Mouse (Mus musculus) urinary bladder, postnatal 14 days (tissue): ENCODE results near the gene Tubb3.
A peak's percentile ranks its signal among the peaks of the same experiment; 100 is the strongest.
"Not testable (repeated sequence)": the region's sequence is repeated elsewhere in the genome, so short reads cannot be mapped to it uniquely, and the experiment has no call there.

Experiments used
- DNase-seq: peaks from one replicate; pipeline ENCODE4 v3.0.0; 2021; ENCODE audit warnings: low spot score

Tubb3 gene

GRCm38 (mm10) chr8:123431616-123432365, 20.6 kb downstream of the Tubb3 start:
- DNase-seq, result no peak

- DNase-seq, result no peak
Observed at GRCm38 (mm10) chr8:123432381-123432780, 21.2 kb downstream of the Tubb3 start.

DNA sequence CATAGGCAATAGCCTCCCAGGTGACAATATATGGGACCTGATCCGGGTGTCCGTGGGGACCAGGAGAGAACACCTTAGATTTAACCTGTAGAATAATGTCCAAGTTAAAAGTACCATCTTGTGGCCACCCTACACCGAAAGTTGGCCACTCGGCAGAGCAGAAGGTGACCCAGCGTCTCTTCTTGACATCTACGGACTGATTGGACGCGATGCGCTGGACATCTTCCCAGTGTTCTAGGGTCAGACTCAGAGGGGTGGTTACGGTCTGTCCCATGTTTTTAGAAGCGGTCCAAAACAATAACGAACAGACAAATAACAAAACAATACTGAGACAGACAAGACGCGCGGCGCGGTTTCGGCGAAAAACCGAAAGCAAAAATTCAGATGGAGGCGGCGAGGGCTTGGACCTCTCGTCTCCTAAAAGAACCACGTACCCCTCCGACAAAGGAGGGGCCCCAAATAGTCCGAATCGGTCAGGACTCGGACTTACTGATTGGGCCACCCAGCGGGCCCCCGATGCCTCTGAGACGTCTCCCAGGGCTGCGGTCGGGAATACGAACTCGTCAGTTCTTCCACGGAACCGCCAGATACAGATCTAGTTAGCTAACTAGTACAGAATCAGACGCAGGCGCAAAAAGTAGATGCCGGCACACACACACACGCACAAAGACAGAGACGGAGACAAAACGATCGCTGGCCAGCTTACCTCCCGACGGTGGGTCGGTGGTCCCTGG, 22.2 kb downstream of the Tubb3 start:
- DNase-seq, result not testable (repeated sequence)

- DNase-seq, result no peak
Observed at GRCm38 (mm10) chr8:123441788-123442187, 30.6 kb downstream of the Tubb3 start.

- no peak for DNase-seq
Observed at GRCm38 (mm10) chr8:123442351-123442750, 31.1 kb downstream of the Tubb3 start.

DNA sequence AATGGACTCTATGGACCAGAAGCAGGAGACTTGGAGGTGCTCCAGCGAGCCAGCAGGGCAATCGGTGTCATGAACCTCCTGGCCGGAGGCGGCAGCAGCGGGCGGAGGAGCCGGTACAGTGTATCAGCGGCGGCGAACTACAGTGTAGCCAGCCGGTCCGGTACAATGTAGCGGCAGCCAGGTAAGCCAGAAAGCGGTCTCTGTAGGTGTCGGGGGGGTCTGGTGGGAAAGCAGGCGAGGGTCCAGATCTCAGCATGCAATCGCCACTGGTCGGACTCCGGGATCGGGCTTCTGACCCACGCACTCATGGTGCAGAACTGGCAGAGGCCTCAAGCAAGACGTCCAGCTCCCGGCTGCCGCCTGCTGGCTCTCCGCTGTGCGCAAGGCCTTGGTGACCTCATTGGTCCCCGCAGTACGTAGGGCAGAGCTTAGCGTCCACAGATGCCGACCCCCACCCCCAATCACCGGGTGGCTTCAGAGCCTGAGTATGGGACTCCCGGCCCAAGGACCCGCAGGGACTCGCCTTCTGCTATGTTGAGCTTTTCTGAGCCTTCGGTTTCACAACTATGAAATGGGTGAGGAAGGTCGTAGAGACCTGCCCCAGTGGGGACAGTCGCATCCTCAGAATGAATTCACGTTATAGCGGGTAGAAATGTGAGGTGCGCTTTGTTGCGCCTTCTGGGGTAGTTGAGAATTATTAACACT, 31.8 kb downstream of the Tubb3 start:
- peak; percentile 95 for DNase-seq

DNA sequence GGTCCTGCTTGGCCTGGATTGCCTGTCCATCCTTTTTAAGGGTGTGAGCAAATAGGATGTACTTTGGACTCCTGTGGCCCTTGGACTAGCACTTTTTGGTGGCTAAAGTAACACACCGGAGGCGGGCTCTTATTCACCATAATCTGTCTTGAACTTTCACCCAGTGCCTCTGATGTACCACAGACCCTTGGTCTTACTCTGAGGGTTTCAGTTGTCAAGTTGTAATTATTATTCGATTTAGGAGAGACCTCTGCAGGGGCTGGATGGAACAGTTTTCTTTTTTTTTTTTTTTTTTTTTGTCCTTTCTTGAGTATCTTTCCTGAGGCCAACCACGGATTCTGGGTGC, 32.3 kb downstream of the Tubb3 start:
- DNase-seq, result no peak

DNA sequence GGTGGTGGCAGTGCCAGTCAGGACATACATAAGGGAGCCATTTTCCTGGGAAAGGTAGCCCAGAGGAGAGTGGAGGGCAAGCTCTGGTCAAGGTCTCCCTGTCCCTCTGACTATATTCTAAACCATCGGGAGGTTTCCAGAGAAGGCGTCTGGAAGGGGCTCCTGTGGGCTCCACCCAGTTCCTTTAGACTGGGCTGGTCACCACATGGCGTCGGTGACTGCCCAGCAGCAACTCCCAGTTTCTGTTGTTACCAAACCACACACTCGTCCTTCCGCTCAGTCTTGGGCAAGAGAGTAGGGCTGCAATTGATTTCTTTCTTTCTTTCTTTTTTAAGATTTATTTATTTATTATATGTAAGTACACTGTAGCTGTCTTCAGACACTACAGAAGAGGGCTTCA, 32.9 kb downstream of the Tubb3 start:
- DNase-seq, result no peak

DNA sequence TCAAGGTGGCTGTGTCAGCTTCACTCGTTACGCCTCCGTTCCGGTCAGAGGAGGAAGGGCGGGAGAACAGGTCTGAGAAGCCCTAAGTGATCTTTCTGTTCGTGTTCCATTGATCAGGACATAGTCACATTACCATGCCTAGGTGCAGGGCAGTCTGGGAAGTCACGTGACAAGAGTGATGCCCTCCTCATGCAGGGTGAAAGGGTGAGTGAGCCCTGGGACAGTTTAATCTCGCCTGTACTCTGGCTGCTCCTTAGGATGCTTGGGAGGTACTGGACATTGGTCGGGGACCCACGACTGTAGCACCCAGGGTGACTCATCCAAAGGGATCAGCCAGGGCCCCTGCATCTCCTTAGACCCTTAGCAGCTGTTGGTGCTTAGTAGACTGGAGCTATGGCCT, 34.8 kb downstream of the Tubb3 start:
- DNase-seq, result no peak

GRCm38 (mm10) chr8:123446799-123447198, 35.6 kb downstream of the Tubb3 start:
- no peak for DNase-seq

- DNase-seq, result no peak
Observed at GRCm38 (mm10) chr8:123450783-123451182, 39.6 kb downstream of the Tubb3 start.

GRCm38 (mm10) chr8:123451747-123452146, 40.5 kb downstream of the Tubb3 start:
- not testable (repeated sequence) for DNase-seq

- no peak for DNase-seq
Observed at GRCm38 (mm10) chr8:123452149-123452548, 40.9 kb downstream of the Tubb3 start.

DNA sequence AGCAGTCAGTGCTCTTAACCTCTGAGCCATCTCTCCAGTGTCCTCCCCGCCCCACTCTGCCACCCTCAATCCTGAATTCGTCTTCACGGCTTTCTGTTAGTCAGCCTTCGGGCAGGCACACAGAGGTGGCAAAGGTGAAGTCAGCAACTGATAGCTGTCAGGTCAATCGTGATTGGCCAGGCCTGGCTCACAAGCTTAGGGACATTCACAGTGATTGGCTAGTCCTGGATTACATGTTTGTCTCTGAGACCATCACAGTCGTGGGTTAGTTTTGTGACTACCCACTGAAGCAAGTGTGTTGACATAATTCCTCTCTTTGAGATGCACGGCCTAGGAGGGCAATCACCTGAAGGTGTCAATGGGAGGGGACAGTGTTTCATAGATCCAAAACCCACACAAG, 42.1 kb downstream of the Tubb3 start:
- no peak for DNase-seq

DNA sequence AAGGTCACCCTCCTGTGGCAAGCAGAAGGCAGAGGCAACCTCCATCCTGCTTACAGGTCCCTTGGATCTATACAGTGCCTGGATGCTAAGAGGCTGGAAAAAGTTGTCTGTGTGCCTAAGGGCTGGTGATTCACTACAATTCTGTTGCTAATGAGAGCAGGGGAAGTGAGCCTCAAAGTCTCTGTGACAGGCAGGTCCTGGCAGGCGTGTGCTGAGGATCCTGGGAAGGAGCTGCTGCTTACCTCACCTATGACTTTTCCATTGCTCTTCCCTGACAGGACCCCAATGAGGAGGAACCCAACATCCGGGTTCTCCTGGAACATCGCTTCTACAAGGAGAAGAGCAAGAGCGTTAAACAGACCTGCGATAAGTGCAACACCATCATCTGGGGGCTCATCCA, 42.7 kb downstream of the Tubb3 start:
- no peak for DNase-seq

- DNase-seq, result no peak
Observed at GRCm38 (mm10) chr8:123454559-123454958, 43.3 kb downstream of the Tubb3 start.

DNA sequence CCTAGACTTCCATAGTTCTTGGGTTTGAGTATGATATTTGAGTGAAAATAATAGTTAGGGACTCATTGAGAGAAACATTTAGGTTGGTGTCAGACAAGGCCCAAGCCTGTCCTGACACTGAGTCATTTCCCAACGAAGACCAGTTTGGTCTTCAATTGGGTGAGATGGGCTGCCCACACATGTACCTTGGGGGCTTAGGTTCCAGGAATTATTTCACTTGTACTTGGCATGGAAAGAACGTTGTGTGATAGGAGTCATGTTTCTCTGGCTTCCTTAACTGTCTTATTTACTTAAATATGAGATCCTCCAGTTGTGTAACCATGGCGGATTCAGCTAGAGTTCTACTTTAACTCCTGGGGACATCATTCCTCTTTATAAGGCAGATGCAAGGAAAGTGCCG, 52.4 kb downstream of the Tubb3 start:
- DNase-seq, result no peak

GRCm38 (mm10) chr8:123467476-123467875, 56.3 kb downstream of the Tubb3 start:
- no peak for DNase-seq
